Mouse (Mus musculus): ENCODE measurements at regions not wholly inside any gene's neighbourhood (a gene's known extent, or its start where the extent isn't known, plus 50 kb on each side); places are given as distances from the start of the nearest gene placed in this dataset.

GRCm38 (mm10) chr14:102915918-102916317 is 66.5 kb downstream of the Kctd12 start:
- TF ChIP-seq USF1 (IDR thresholded peaks at IDR 0.05; ENCODE audit: low read depth) (no peak), POLR2A (IDR thresholded peaks at IDR 0.05; ENCODE audit: insufficient read length, low read depth) (no peak), MAX (IDR thresholded peaks at IDR 0.05; ENCODE audit: low read depth) (no peak), POLR2AphosphoS2 (IDR thresholded peaks at IDR 0.05; ENCODE audit: insufficient read length, low read depth) (no peak), MYOG (IDR thresholded peaks at IDR 0.05; ENCODE audit: control insufficient read depth in 1 of 3, insufficient read depth in 1 of 3, insufficient read length in 2 of 3, low read depth in 2 of 3) (no peak), TCF3 (IDR thresholded peaks at IDR 0.05; ENCODE audit: insufficient read length, low read depth) (no peak), TCF12 (IDR thresholded peaks at IDR 0.05; ENCODE audit: insufficient read depth, poor library complexity, severe bottlenecking) (no peak), REST (IDR thresholded peaks at IDR 0.05; ENCODE audit: insufficient read depth, insufficient read length) (no peak), MYOD1 (IDR thresholded peaks at IDR 0.05; ENCODE audit: control insufficient read depth in 1 of 3, insufficient read length in 2 of 3, low read depth in 2 of 3) (no peak), E2F4 (IDR thresholded peaks at IDR 0.05; ENCODE audit: insufficient read depth) (no peak)

Measured in myocyte (in vitro differentiated cells).